Mouse (Mus musculus): ENCODE results near the gene Ppp1r1b. TPM values are rescaled to one million over a fixed set of nuclear protein-coding genes. Genes with fewer than 3 reads are reported as not detected.

The Ppp1r1b gene
- polyA plus RNA-seq, 1 experiment from 2014 or later, result 52.2 TPM

- peak overlapping the region; percentile 17 for H3K4me2 ChIP-seq (replicated peaks)
- peak overlapping the region; percentile 86 for H3K27ac ChIP-seq
- 46% methylated on average over 4 of the region's 4 CpGs for WGBS
- peaks cover 7% of the 10 kb centered on the region for H3K27me3 ChIP-seq (replicated peaks)
- H3K4me1 ChIP-seq (replicated peaks), result peaks cover 34% of the 10 kb centered on the region
- no peak overlapping the region for H3K4me3 ChIP-seq (replicated peaks)
- 0 out of 2 replicates have a peak, but pooled peaks cover 4% of the 10 kb centered on the region for H3K36me3 ChIP-seq
- peak overlapping the region; percentile 23; the same call in 1 of the 2 replicates for H3K9ac ChIP-seq
- no peaks in the 10 kb centered on the region for H3K9me3 ChIP-seq
- peak; percentile 35; the same call in 1 of the 2 replicates for ATAC-seq
Measured at GRCm38 (mm10) chr11:98392645-98393044, 44.4 kb downstream of the Ppp1r1b start.

GRCm38 (mm10) chr11:98393317-98393716 lies 45.1 kb downstream of the Ppp1r1b start:
- H3K9me3 ChIP-seq, result no peaks in the 10 kb centered on the region
- peaks cover under 1% of the 10 kb centered on the region for H3K27me3 ChIP-seq (replicated peaks)
- H3K4me2 ChIP-seq (replicated peaks), result peak overlapping the region; percentile 17; the same call in 1 of the 2 replicates
- ATAC-seq, result peak; percentile 41
- no peak overlapping the region for H3K9ac ChIP-seq
- H3K36me3 ChIP-seq, result 0 out of 2 replicates have a peak, but pooled peaks cover 4% of the 10 kb centered on the region
- H3K4me3 ChIP-seq (replicated peaks), result no peak overlapping the region
- H3K4me1 ChIP-seq (replicated peaks), result peaks cover 34% of the 10 kb centered on the region
- peak overlapping the region; percentile 86 for H3K27ac ChIP-seq
- 66% methylated on average over 6 of the region's 6 CpGs for WGBS

GRCm38 (mm10) chr11:98394301-98394700 lies 46.1 kb downstream of the Ppp1r1b start:
- Histone ChIP-seq H3K4me1 (replicated peaks) (peaks cover 34% of the 10 kb centered on the region), H3K27ac (peak overlapping the region; percentile 86), H3K4me2 (replicated peaks) (no peak overlapping the region), H3K36me3 (0 out of 2 replicates have a peak, but pooled peaks cover 4% of the 10 kb centered on the region), H3K4me3 (replicated peaks) (no peak overlapping the region), H3K27me3 (replicated peaks) (no peaks in the 10 kb centered on the region), H3K9ac (no peak overlapping the region), H3K9me3 (no peaks in the 10 kb centered on the region)
- WGBS, result 44% methylated on average over 6 of the region's 6 CpGs
- ATAC-seq, result no peak

- H3K27me3 ChIP-seq (replicated peaks), result no peaks in the 10 kb centered on the region
- no peak overlapping the region for H3K9ac ChIP-seq
- no peak overlapping the region for H3K4me3 ChIP-seq (replicated peaks)
- peaks cover 34% of the 10 kb centered on the region for H3K4me1 ChIP-seq (replicated peaks)
- WGBS, result 36% methylated on average over 4 of the region's 4 CpGs
- H3K36me3 ChIP-seq, result 0 out of 2 replicates have a peak, but pooled peaks cover 4% of the 10 kb centered on the region
- peak overlapping the region; percentile 86 for H3K27ac ChIP-seq
- peak overlapping the region; percentile 11; the same call in 1 of the 2 replicates for H3K4me2 ChIP-seq (replicated peaks)
- ATAC-seq, result peak; percentile 88
- H3K9me3 ChIP-seq, result no peaks in the 10 kb centered on the region
Measured at GRCm38 (mm10) chr11:98395041-98395440, 46.8 kb downstream of the Ppp1r1b start.

- no peak overlapping the region for H3K9ac ChIP-seq
- no peak for ATAC-seq
- H3K9me3 ChIP-seq, result no peaks in the 10 kb centered on the region
- H3K27ac ChIP-seq, result no peak overlapping the region
- 90% methylated on average over 7 of the region's 7 CpGs for whole genome bisulfite sequencing
- H3K36me3 ChIP-seq, result 0 out of 2 replicates have a peak, but pooled peaks cover 4% of the 10 kb centered on the region
- no peak overlapping the region for H3K4me2 ChIP-seq (replicated peaks)
- peaks cover 24% of the 10 kb centered on the region for H3K4me1 ChIP-seq (replicated peaks)
- no peak overlapping the region for H3K4me3 ChIP-seq (replicated peaks)
- no peaks in the 10 kb centered on the region for H3K27me3 ChIP-seq (replicated peaks)
Measured at GRCm38 (mm10) chr11:98397946-98398345, 49.7 kb downstream of the Ppp1r1b start.

- H3K4me3 ChIP-seq (replicated peaks), result peak within 1 kb of the TSS; percentile 71
- under 1% methylated on average over 40 of the region's 40 CpGs for WGBS
- ATAC-seq, result peak; percentile 86
- H3K9ac ChIP-seq, result peak within 1 kb of the TSS; percentile 82
- H3K9me3 ChIP-seq, result no peaks in the 10 kb centered on the region
- H3K27ac ChIP-seq, result peak within 1 kb of the TSS; percentile 99
- 0 out of 2 replicates have a peak, but pooled peaks cover 4% of the 10 kb centered on the region for H3K36me3 ChIP-seq
- H3K27me3 ChIP-seq (replicated peaks), result no peaks in the 10 kb centered on the region
- peak within 1 kb of the TSS; percentile 64 for H3K4me2 ChIP-seq (replicated peaks)
- peaks cover 5% of the 10 kb centered on the region for H3K4me1 ChIP-seq (replicated peaks)
Measured at GRCm38 (mm10) chr11:98400161-98400726, 52.0 kb downstream of the Ppp1r1b start, which contains the start of gene Pgap3. Pgap3 (minus strand) TSS chr11:98400490.

GRCm38 (mm10) chr11:98400816-98401215 lies 52.6 kb downstream of the Ppp1r1b start:
- peak; percentile 76 for ATAC-seq
- Histone ChIP-seq H3K4me2 (replicated peaks) (peak overlapping the region; percentile 64), H3K27me3 (replicated peaks) (no peaks in the 10 kb centered on the region), H3K9ac (peak overlapping the region; percentile 82), H3K9me3 (no peaks in the 10 kb centered on the region), H3K4me1 (replicated peaks) (peaks cover 5% of the 10 kb centered on the region), H3K36me3 (0 out of 2 replicates have a peak, but pooled peaks cover 4% of the 10 kb centered on the region), H3K4me3 (replicated peaks) (peak overlapping the region; percentile 71), H3K27ac (peak overlapping the region; percentile 99)
- WGBS, result 45% methylated on average over 3 of the region's 3 CpGs

- Histone ChIP-seq H3K4me3 (replicated peaks) (no peak overlapping the region), H3K27ac (no peak overlapping the region), H3K9me3 (no peaks in the 10 kb centered on the region), H3K27me3 (replicated peaks) (no peaks in the 10 kb centered on the region), H3K4me1 (replicated peaks) (peaks cover 13% of the 10 kb centered on the region), H3K4me2 (replicated peaks) (no peak overlapping the region), H3K36me3 (no peaks in the 10 kb centered on the region), H3K9ac (no peak overlapping the region)
- 80% methylated on average over 6 of the region's 6 CpGs for WGBS
- ATAC-seq, result no peak
Measured at GRCm38 (mm10) chr11:98406621-98407020, 58.4 kb downstream of the Ppp1r1b start.

Other genes starting within 250 kb of the Ppp1r1b start
- 10.4 and 14.9 TPM in 2 replicates for gene Fbxl20, start 198.0 kb upstream of the Ppp1r1b start, polyA plus RNA-seq (2015; fragmentation: Nextera tagmentation; extraction: Ambion mirVana)
- 53.6 and 63.0 TPM in 2 replicates for gene Med1, start 155.1 kb upstream of the Ppp1r1b start, polyA plus RNA-seq (2015; fragmentation: Nextera tagmentation; extraction: Ambion mirVana)
- 8.5 and 9.4 TPM in 2 replicates for gene Cdk12, start 145.3 kb upstream of the Ppp1r1b start, polyA plus RNA-seq (2015; fragmentation: Nextera tagmentation; extraction: Ambion mirVana)
- 0.09 TPM in 2 replicates for gene Neurod2, start 18.8 kb upstream of the Ppp1r1b start, polyA plus RNA-seq (2015; fragmentation: Nextera tagmentation; extraction: Ambion mirVana)
- 39.4 and 39.7 TPM in 2 replicates for gene Stard3, start 10.0 kb downstream of the Ppp1r1b start, polyA plus RNA-seq (2015; fragmentation: Nextera tagmentation; extraction: Ambion mirVana)
- gene Tcap, start 35.4 kb downstream of the Ppp1r1b start, polyA plus RNA-seq (2015; fragmentation: Nextera tagmentation; extraction: Ambion mirVana), result 0.25 TPM in 1 of 2 replicates, not detected in the other
- gene Pnmt, start 38.0 kb downstream of the Ppp1r1b start, polyA plus RNA-seq (2015; fragmentation: Nextera tagmentation; extraction: Ambion mirVana), result 0.19 TPM in 1 of 2 replicates, not detected in the other
- gene Pgap3, start 52.1 kb downstream of the Ppp1r1b start, polyA plus RNA-seq (2015; fragmentation: Nextera tagmentation; extraction: Ambion mirVana), result 15.5 and 16.7 TPM in 2 replicates
- gene Erbb2, start 64.1 kb downstream of the Ppp1r1b start, polyA plus RNA-seq (2015; fragmentation: Nextera tagmentation; extraction: Ambion mirVana), result 31.9 and 35.1 TPM in 2 replicates
- 202 and 212 TPM in 2 replicates for gene Mien1, start 90.6 kb downstream of the Ppp1r1b start, polyA plus RNA-seq (2015; fragmentation: Nextera tagmentation; extraction: Ambion mirVana)
- 71.0 and 73.7 TPM in 2 replicates for gene Grb7, start 98.0 kb downstream of the Ppp1r1b start, polyA plus RNA-seq (2015; fragmentation: Nextera tagmentation; extraction: Ambion mirVana)
- gene Ikzf3, start 197.6 kb downstream of the Ppp1r1b start, polyA plus RNA-seq (2015; fragmentation: Nextera tagmentation; extraction: Ambion mirVana), result 0.21 and 0.24 TPM in 2 replicates
- gene Zpbp2, start 202.7 kb downstream of the Ppp1r1b start, polyA plus RNA-seq (2015; fragmentation: Nextera tagmentation; extraction: Ambion mirVana), result 0.53 and 0.60 TPM in 2 replicates
- 50.5 and 55.2 TPM in 2 replicates for gene Ormdl3, start 239.0 kb downstream of the Ppp1r1b start, polyA plus RNA-seq (2015; fragmentation: Nextera tagmentation; extraction: Ambion mirVana)
- gene Lrrc3c, start 249.9 kb downstream of the Ppp1r1b start, polyA plus RNA-seq (2015; fragmentation: Nextera tagmentation; extraction: Ambion mirVana), result not detected in 2 replicates

Measured in intestine, embryonic 15.5 days (tissue).